Mouse (Mus musculus) hindbrain, embryonic 11.5 days (tissue): Measurements from ENCODE around the gene Gm12166. TPM values are rescaled to one million over a fixed set of nuclear protein-coding genes. Genes with fewer than 3 reads are reported as not detected.

Experiments used
- ATAC-seq: fragments of 200-750 bp; cut with Nextera tagmentation; 2 replicates; pipeline ENCODE4 v1.8.0; 2017; ENCODE audit warnings: mild to moderate bottlenecking, moderate TSS enrichment, moderate library complexity; ENCODE audit not compliant: low FRiP score
- DNase-seq: peaks from one replicate; pipeline ENCODE4 v3.0.0-alpha.2; 2015; ENCODE audit warnings: low spot score
- H3K27ac ChIP-seq: fragments of 300-500 bp; sonication (generic); 2 replicates; pipeline ENCODE4 v1.5.1; 2014; ENCODE audit warnings: mild to moderate bottlenecking, low read depth, low read length
- H3K27me3 ChIP-seq: fragments of 300-500 bp; sonication (generic); 2 replicates; pipeline ENCODE4 v1.6.1; 2014; ENCODE audit warnings: mild to moderate bottlenecking, low read length, moderate library complexity, mixed read lengths; ENCODE audit not compliant: control insufficient read depth, insufficient read depth
- H3K36me3 ChIP-seq: fragments of 300-500 bp; sonication (generic); 2 replicates; pipeline ENCODE4 v1.6.1; 2014; ENCODE audit warnings: mild to moderate bottlenecking, low read length, moderate library complexity, mixed read lengths; ENCODE audit not compliant: control insufficient read depth, insufficient read depth
- H3K4me1 ChIP-seq: fragments of 300-500 bp; sonication (generic); replicated peaks from 2 replicates; pipeline ENCODE4 v1.6.1; 2014; ENCODE audit warnings: low read length, mixed read lengths; ENCODE audit not compliant: control insufficient read depth, insufficient read depth
- H3K4me2 ChIP-seq: fragments of 300-500 bp; sonication (generic); replicated peaks from 2 replicates; pipeline ENCODE4 v1.6.1; 2014; ENCODE audit warnings: mild to moderate bottlenecking, low read depth, low read length
- H3K4me3 ChIP-seq: fragments of 300-500 bp; sonication (generic); 2 replicates; pipeline ENCODE4 v1.5.1; 2014; ENCODE audit warnings: low read depth, low read length
- H3K9ac ChIP-seq: fragments of 300-500 bp; sonication (generic); 2 replicates; pipeline ENCODE4 v1.6.1; 2014; ENCODE audit warnings: low read depth, low read length
- H3K9me3 ChIP-seq: fragments of 300-500 bp; sonication (generic); 2 replicates; pipeline ENCODE4 v1.6.1; 2016; ENCODE audit warnings: low read length; ENCODE audit not compliant: control insufficient read depth
- WGBS: fragments of 180-500 bp; shearing (Covaris S2); extraction: QIAGEN DNeasy Blood & Tissue Kit; methylation state at CpG from one replicate; pipeline ENCODE4 v1.1.7; 2014; 5-methylcytosine and 5-hydroxymethylcytosine counted together
- polyA plus RNA-seq: library from polyadenylated mRNA; unstranded; fragments of >200 nt; fragmentation: Nextera tagmentation; extraction: Ambion mirVana; gene quantifications from 2 replicates; pipeline ENCODE4 v1.2.1, GENCODE M21; 2014

Gene Gm12166
- polyA plus RNA-seq, 1 experiment from 2014 or later: 4.1 TPM

DNA sequence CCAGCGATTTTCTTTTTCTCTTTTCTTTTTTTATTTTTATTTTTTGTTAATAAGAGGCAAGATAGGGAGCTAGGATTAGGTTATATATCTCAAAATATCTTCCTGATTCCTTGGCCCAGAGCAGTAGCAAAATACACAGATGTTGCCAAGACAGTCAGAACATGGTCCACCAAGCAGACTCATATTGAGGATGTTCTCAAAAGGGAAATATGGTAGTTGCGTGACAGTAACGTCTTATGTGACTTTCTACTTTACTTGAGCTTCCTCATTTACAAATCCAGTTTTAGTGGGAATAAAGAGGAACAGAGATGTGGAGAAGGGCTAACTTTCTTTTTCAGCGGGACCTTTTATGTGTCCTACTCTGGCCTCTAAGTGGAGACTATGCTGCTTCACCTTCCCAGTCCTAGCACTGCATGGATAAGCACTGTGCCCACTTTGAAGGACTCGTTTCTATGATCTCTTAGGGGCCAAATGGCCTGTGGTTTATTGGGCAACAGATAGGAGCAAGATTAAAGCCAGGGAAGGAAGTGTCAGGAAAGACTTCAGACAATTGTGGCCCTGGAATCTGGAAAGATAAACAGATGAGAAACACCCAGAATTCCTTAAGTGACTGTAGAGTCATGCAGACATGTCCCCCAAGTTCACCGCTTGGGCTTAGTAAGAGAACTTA is 9.8 kb upstream of the Gm12166 start:
- no peaks in the 10 kb centered on the region for H3K36me3 ChIP-seq
- no peaks in the 10 kb centered on the region for H3K27me3 ChIP-seq
- H3K4me3 ChIP-seq: no peak overlapping the region
- no peak overlapping the region for H3K9ac ChIP-seq
- no peak overlapping the region for H3K4me2 ChIP-seq
- no peaks in the 10 kb centered on the region for H3K9me3 ChIP-seq
- ATAC-seq (no peak), DNase-seq (no peak)
- 84% methylated on average over 6 of the region's 6 CpGs for WGBS
- no peak overlapping the region for H3K27ac ChIP-seq
- no peaks in the 10 kb centered on the region for H3K4me1 ChIP-seq

GRCm38 (mm10) chr11:46060651-46061020 is 8.5 kb upstream of the Gm12166 start:
- Histone ChIP-seq H3K4me1 (no peaks in the 10 kb centered on the region), H3K27ac (no peak overlapping the region), H3K36me3 (no peaks in the 10 kb centered on the region), H3K9ac (no peak overlapping the region), H3K4me3 (no peak overlapping the region), H3K4me2 (no peak overlapping the region), H3K27me3 (no peaks in the 10 kb centered on the region), H3K9me3 (no peaks in the 10 kb centered on the region)
- ATAC-seq: no peak
- DNase-seq: no peak
- 79% methylated on average over 5 of the region's 5 CpGs for WGBS

DNA sequence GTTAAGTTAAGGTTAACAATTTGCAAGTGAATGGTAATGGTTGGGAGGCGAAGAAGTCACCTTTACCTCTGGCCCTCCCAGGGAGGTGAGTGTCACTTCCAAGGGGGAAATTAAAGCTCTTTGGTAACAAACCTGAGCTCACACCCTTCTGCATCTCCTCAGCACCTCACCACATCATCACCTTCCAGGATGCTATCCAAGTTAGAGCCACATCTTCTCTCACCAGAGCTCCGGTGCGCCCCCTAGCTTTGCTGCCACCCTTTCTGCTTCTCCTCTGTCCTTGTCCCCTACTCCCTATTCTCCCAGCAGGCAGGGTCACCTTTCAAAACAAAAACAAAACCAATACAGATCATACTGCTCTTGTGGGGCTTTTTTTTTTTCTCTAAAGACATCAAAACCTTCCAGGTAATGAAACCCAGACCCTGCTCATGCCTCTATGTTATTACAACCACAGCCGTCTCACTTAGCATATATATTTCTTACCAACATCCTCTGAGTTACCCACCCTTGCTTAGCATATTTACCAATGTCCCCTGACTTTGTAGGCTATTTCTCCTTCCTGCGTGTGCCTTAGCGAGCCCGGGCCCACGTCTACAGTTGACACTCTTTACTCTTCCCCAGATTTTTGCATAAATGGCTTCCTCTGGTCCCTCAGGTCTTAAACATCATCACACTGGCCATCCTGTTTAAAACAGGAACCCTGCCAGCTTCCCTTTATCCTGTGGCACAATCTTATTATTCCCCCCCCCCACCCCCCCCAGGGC is 7.9 kb upstream of the Gm12166 start:
- 53% methylated on average over 8 of the region's 8 CpGs for WGBS
- H3K9me3 ChIP-seq: no peaks in the 10 kb centered on the region
- no peaks in the 10 kb centered on the region for H3K4me1 ChIP-seq
- H3K9ac ChIP-seq: no peak overlapping the region
- H3K4me2 ChIP-seq: no peak overlapping the region
- H3K27me3 ChIP-seq: no peaks in the 10 kb centered on the region
- H3K27ac ChIP-seq: no peak overlapping the region
- H3K4me3 ChIP-seq: no peak overlapping the region
- ATAC-seq: no peak
- H3K36me3 ChIP-seq: no peaks in the 10 kb centered on the region
- no peak for DNase-seq

- H3K4me1 ChIP-seq: no peaks in the 10 kb centered on the region
- no peaks in the 10 kb centered on the region for H3K36me3 ChIP-seq
- H3K4me2 ChIP-seq: no peak overlapping the region
- DNase-seq: no peak
- WGBS: 94% methylated on average over 4 of the region's 4 CpGs
- no peaks in the 10 kb centered on the region for H3K9me3 ChIP-seq
- ATAC-seq: no peak
- H3K27ac ChIP-seq: no peak overlapping the region
- no peak overlapping the region for H3K4me3 ChIP-seq
- H3K27me3 ChIP-seq: no peaks in the 10 kb centered on the region
- no peak overlapping the region for H3K9ac ChIP-seq
These were observed 6.8 kb upstream of the Gm12166 start for GRCm38 (mm10) chr11:46058916-46059315.

DNA sequence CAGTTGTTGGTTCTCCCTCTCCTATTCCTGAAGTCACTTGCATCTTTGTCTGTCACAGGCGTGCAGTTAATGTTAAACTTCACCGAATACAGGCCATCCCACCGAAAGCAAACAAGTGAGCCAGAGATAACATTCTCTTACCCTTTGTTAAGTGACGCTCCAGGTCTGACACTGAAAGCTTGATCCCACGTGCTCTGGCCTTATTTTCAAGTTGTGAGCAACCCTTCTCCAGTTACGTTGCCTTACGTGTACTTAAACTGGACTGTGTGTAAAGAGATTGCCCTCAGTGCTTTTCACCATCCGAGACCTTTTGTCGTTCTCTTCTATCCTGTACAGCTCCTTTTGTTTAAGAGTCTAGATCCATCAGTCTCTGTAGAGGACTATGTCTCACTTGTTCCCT is 5.9 kb upstream of the Gm12166 start:
- H3K4me2 ChIP-seq: no peak overlapping the region
- no peaks in the 10 kb centered on the region for H3K9me3 ChIP-seq
- H3K4me3 ChIP-seq: no peak overlapping the region
- no peaks in the 10 kb centered on the region for H3K4me1 ChIP-seq
- WGBS: 39% methylated on average over 9 of the region's 9 CpGs
- H3K9ac ChIP-seq: no peak overlapping the region
- ATAC-seq (no peak), DNase-seq (no peak)
- no peaks in the 10 kb centered on the region for H3K36me3 ChIP-seq
- no peaks in the 10 kb centered on the region for H3K27me3 ChIP-seq
- no peak overlapping the region for H3K27ac ChIP-seq

DNA sequence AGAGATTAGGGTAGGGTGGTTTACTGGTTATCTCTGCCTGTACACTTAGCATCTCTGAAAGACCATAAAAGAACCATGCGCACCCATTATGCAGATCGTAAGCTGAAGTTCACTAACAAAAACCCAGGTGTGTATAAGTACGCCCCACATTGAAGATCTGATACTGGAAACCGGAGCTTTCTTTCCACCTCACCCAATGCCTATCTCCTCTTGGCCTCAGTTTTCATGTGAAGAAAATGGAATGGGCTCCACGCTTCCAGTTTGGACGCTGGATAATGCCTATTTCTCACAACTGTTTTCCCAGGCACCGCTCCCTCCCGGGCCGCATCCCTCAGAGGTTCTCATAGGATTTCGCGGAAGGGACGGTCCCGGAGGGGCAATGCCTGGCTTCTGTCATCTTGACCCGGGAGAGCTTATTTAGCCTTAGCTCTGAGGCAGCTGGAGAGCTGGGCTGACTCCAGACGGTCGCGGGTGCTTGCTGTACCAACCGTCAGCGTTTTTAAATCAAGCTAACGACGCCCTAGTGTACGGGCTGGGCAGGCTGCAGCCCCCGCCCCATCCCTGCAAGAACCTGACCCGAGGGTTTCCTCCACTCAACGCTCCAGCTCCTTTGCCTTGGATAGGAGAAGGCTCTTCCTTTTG is 4.8 kb upstream of the Gm12166 start:
- peak; percentile 1; the same call in 1 of the 2 replicates for ATAC-seq
- Histone ChIP-seq H3K4me2 (peak overlapping the region; percentile 67), H3K4me3 (peak overlapping the region; percentile 66), H3K27me3 (no peaks in the 10 kb centered on the region), H3K27ac (peak overlapping the region; percentile 88), H3K36me3 (no peaks in the 10 kb centered on the region), H3K9ac (peak overlapping the region; percentile 82), H3K4me1 (no peaks in the 10 kb centered on the region), H3K9me3 (no peaks in the 10 kb centered on the region)
- 2% methylated on average over 25 of the region's 25 CpGs for WGBS
- peak; percentile 50 for DNase-seq

- Histone ChIP-seq H3K9me3 (no peaks in the 10 kb centered on the region), H3K27ac (peak within 1 kb of the TSS; percentile 88), H3K4me2 (peak within 1 kb of the TSS; percentile 67), H3K9ac (peak within 1 kb of the TSS; percentile 82), H3K36me3 (no peaks in the 10 kb centered on the region), H3K4me1 (no peaks in the 10 kb centered on the region), H3K4me3 (peak within 1 kb of the TSS; percentile 66), H3K27me3 (no peaks in the 10 kb centered on the region)
- WGBS: under 1% methylated on average over 50 of the region's 51 CpGs
- ATAC-seq (peak; percentile 87), DNase-seq (peak; percentile 88)
These were observed 4.0 kb upstream of the Gm12166 start, which contains the start of gene Adam19 for GRCm38 (mm10) chr11:46055896-46056769. Adam19 (plus strand) TSS chr11:46055992.
